Mouse (Mus musculus) CH12F3 (cell line): ENCODE measurements around the gene Cox10.

Source experiments
- in situ Hi-C: fragments of 300-500 bp; cut with MboI; formaldehyde crosslinking; loops from 2 replicates; pipeline ENCODE4 v1.14.3; 2020; ENCODE audit warnings: low sequenced_read_pairs

Gene Cox10

DNA sequence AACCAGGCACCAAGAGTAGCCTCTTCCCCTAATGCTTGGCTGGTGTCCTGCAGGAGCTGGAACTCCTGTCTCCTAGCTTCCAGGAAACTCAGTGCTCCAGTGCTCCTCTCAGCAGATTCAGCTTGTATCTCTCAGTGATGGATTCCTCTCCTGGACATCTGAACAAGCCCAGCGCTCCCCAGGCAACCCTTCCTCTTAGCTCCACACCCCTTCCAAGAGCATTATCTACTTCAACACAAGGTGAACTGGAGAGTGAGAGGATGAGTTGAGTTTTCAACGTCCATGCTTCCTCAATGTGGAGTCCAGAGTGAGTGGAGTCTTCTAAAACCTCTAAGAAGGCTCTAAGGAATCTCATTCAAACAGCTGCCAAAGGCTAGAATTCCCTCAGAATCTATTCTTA is 76.6 kb downstream of the Cox10 start:
- in situ Hi-C loops: no loop called here

DNA sequence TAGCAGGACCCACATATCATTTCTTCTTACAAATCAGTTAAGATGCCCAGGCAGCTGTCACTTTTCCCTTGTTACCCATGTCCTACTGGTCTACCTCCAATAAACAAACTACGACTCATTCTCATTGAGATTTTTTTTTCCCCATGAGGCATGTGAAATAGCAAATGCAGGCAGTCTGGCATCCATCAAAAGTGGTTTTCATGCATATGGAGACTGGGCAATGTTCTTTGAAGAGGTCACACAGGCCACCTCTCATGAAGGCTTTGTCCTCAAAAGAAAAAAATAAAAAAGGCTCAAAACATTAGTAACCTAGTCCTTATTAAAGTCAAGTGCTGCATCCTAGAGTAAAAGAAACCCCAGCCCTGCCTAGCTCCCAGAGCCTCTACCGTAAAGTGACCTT is 78.2 kb downstream of the Cox10 start:
- in situ Hi-C loops: no loop called here

DNA sequence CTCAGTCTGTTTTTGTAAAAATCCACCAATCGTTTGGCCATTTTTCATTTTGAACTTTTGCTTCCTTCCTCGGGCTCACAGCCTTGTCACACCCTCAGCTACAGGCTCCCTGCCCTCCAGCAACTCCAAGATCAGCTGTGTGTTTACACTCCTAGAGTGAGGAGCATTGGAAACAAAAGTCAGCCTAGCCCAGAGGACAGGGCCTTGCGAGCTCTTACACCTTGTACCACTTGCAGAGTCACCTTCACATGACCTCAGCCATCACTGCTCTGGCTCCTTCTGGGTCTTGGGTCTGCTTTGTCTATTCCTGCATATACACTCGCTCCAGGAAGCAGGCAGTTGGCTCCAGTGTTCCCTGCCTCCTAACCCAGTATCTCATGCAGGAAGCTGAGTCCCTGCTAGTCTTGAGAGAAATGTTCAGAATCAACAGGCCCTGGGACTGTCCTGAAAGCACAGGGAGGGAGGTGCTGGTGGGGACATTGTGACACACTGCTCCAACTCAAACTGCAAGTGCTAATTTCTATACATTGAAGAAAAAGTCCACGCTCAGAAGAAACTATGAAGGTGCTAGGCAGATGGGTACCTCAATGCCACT is 79.0 kb downstream of the Cox10 start:
- in situ Hi-C loops: no loop called here

DNA sequence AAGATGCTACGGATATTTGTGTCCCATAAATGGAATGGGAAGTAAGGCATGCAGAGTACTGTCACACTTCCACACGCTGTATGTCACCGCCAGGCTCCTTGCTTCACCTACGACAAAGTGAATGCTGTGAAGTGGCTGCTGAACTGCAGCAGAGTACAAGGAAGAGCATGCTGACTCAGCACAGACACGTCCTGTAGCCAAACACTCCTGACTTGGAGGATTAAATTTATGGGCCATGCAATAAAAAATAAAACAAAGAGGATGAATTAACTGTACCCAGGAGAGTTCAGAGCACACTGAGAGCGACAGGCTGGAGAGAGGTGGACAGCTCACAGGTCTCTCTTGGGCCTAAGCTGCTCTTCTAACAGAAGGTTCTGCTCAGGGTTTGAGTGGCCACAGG is 79.8 kb downstream of the Cox10 start:
- in situ Hi-C loops: no loop called here

DNA sequence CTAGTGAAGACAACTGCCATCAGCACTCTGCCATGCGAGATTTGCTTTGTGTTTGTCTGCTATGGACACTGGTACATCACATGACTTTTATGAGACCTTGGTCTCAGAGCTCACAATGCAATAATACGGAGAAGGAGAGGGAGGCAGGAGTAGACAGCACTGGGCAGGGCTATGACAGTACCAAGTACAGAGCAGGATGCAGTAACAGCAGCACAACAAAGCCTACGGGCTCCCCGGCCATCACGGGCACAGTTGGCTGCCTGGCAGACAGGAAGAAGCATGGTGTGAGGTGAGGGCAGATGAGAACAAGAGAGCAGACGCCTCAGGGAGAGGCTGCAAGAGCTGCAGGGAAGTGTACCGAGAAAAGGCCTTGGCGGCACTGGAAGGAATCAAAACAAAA is 87.3 kb downstream of the Cox10 start:
- in situ Hi-C loops: no loop called here

DNA sequence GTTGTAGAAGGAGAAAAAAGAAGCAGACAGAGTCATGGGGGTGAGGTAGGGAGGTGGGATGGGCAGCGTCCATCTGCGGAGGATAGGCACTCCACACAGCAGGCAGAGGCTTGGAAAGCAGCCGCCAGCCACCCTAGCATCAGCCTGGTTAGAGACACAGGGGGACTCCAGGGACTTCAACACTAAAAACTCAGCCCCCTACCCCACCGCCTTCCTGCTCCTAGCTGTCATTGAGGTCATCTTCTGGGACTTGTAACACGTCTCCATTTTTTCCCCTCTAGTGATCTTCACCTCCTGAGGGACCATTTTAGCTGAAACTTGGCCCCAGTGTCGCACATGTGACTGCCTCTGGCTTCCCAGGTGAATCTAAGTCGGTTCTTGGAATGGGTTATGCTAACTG is 88.5 kb downstream of the Cox10 start:
- in situ Hi-C loops: no loop called here

DNA sequence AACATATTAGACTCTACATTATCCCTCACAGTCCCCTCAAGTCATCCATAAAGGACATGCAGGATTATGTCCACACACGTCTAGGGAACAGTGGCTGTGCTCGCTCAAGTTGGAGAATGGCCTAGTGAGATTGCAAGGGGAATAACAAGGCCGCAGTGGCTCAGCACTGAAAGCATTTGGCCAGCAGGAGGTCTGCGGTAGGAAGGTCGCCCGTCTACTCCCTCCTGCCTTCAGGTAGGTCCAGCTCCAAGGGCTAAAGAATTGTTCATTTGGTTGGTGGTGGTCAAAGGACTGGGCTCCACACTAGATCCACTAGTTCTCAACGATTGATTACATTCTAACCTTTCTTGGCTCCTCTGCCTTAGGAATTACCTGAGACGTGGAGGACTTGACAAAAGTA is 89.0 kb downstream of the Cox10 start:
- in situ Hi-C loops: no loop called here

DNA sequence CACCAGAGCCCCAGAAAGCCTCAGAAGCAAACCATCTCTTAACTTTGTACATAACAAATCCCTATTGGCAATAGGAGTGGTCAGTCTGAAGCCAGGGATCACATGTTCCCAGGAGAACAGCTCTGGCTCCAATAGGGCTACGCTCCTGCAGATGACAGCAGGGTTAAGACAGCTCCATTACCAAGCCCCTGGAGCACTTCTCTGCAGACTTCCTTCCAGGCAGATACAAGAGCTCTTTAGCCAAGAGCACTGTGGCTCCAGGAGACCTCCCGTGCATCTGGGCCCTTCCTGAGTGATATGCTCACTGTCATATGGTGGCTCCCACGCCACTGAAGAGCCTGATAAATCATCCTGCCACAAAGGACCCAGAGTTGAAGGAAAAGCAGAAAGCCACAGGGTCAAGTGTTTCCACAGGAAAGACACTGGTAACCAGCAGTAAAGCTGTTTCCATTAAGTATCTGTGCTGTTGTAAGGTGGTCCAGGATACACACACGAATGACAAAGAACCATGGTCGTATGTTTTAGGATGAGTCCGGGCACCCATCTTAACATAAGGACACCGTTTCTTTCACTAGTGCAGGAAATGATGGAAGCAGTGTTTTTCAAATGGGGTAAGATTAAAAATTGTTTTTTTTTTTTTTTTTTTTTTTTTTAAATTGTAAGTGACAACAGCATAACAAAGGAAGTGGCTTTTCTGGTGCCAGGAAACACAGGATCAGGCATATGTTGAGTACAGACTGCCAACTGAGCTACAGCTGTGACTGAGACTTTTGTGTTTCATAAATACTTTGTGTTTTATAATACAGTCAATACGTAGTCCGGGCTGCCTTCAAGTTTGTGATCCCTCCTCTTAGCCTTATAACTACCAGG is 90.0 kb downstream of the Cox10 start:
- in situ Hi-C loops: no loop called here

DNA sequence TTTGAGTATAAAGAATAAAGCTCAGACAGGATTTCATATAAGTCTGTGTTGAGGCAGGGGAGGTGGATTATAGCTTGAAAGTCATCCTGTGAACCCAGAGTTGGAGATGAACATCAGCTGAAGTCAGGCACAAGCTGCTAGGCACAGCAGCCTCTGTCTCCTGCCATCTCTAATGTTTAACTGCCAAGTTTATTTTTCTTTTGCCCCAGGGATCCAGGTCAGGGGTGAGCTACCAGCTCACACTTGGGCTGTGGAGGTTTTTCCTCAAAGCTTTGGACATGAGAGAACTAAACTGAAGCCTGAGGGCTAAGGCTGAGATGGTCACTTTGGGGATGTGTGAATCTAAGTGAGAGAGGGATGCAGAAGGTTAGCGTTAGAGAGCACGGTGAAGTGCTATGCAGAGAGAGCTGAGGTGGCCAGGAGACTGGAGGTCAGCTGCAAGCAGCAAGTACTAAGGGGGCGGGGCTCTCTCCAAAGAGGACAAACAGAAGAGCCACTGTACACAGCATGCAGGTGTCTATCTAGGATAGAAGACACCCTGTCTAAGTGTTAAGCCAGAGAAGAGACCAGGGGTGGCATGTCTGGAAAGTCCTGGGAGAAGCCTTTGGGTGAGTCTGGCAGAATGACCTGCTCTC is 91.1 kb downstream of the Cox10 start:
- in situ Hi-C loops: no loop called here

DNA sequence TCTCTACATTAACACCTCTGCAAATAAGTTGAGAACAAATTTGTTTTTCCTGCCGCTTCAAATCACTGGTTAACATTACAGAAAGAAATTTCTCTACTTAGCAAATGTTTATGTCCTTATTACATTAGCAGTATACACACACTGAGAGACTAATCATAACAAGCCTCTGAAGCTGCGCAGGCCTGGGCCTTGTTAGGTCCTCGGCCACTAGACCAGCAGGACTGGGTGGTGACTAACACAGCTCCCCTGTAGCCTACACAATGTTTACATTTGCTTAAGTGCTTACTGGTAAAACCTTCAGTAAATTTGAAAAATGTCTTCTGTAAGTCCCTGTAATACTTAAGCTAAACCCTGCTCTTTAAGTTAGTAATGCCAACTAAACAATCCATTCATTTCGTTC is 92.6 kb downstream of the Cox10 start:
- in situ Hi-C loops: no loop called here

DNA sequence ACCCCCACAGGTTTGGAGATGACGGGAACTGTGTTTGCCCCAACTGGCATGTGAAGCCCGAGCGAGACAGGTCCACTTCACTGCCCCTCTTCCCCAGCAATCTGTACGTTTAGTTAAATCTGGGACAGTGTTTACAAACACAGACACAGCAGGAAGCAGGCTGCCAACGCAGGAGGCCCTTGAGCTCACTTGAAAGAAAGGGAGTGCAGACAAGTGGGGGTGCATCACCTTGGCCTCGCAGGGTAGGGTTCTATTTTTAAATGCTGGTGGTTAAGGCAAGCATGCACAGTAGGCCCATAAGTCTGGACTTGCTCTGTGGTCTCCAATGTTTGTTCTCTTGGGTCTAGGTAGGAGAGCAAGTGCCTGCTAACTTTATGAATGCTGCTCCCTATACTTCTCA is 93.8 kb downstream of the Cox10 start:
- in situ Hi-C loops: no loop called here

DNA sequence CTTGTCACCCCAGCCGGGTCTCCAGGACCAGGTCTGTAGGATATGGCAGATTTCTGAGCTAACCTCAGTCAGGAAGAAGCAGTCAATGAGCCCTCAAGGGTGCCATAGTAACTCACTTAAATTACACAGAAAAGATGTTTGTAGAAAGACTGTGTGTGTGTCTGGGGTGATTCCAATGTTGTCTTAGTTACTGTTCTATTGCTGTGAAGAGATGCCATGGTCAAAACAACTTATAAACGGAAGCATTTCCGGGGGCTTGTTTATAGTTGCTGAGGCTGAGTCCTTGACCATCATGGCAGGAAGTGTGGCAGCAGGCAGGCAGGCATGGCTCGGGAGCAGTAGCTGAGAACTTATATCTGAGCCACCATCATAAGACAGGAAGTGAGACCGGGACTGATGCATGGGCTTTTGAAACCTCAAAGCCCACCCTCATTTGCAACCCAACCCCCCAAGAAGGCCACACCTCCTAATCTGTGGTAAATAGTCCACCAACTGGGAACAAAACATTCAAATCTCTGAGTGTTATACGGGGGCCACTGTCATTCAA is 94.6 kb downstream of the Cox10 start:
- in situ Hi-C loops: no loop called here

DNA sequence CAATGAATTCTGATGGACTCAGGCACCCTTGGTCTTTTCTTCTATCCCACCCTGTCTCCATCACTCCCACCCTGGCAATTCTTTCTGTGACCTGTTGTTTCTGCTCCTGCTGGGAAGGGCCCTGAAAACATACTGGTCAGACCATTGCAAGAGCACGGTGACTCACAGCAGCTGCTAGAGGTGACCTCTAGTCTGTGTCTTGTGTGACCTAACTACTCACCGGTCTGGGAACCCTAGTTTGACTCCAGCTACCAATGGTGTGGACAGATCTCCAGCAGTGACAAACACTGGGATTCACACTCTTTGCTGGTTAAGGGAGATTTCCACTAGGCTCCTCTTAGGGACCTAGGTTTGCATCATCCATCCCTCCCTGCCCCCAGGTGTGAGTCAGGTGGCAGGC is 101.5 kb downstream of the Cox10 start:
- in situ Hi-C loops: no loop called here

DNA sequence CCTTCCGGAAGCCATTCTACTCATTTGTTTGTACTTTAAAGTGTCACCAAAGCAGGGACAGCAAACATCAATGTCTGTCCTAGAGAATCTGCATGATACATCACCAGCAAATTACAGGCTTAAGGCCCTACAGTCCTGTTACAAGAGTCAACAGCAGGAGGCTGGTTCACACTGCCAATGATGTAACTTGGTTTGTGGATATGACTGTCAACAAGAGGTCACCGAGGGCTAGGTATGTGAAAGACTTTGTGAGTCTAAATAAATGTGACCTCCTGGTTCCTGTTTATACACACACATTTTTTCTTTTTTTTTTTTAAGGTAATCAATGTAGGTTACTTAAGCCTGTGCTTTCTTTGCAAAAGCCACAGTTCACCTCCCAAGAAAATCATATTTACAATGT is 102.5 kb downstream of the Cox10 start:
- in situ Hi-C loops: no loop called here

DNA sequence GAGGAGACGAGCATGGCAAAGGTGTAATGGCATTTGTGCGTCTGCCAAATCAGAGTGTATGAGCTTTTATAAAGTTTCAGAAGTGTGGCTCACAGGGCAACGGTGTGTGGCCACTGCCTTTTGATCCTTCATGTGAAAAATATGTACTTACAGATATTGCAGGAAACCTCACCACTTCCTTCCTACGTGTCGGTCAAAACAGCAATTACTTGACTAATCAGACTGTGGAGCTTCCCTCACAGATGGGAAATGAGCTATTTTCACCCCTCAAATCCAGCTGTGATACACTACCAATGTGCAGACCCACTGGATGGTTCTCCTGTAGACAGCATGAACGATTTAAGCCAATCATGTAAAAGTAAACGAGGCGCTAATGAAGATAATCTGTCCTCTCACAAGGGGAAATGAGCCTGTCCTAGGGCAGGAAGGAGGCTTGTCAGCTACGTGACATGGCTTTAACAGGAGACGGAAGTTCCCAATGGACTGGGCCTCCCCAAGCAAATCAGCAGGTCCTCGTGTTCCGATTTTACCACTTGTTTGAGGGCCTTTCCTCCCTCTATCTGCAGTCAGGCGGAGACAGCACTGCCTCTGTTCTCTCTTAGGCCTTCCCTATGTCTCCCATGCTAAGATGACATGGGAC is 103.9 kb downstream of the Cox10 start:
- in situ Hi-C loops: no loop called here

DNA sequence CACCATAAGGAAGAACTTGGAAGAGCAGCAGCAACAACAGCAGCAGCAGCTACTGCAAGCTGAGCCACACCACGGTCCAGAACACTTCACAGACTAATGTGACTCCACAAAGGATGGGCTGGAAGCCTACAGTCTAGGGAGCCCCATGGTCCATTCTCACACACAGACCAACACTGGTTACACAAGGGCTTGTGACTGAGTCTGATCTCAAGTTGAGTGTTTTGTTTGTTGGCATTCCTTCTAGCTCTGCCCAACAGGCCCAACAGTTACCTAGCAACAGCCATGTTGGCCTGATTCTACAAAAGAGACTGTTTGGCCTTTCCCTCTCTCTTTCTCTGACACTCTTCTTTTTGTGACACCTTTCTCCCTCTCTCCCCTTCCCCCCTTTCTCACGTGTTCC is 105.3 kb downstream of the Cox10 start:
- in situ Hi-C loops: no loop called here

DNA sequence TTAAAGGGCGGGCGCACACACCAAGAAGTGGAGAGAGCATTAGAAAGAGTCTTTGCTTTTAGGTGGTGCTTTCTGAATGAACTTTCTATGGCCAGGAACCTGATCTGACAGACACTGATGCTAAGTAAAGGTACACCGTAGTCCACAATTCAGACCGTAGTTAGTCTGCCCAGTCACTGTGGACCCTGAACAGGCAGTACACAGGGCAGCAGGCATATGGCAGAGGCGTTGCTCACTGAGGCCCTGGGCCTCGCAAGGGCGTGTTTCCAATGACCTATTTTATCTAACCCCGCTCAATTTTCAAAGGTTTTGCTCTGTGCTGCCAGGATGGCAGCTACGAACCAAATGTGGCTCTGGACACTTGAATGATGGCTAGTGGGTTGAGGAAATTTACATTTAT is 107.8 kb downstream of the Cox10 start:
- in situ Hi-C loops: no loop called here

DNA sequence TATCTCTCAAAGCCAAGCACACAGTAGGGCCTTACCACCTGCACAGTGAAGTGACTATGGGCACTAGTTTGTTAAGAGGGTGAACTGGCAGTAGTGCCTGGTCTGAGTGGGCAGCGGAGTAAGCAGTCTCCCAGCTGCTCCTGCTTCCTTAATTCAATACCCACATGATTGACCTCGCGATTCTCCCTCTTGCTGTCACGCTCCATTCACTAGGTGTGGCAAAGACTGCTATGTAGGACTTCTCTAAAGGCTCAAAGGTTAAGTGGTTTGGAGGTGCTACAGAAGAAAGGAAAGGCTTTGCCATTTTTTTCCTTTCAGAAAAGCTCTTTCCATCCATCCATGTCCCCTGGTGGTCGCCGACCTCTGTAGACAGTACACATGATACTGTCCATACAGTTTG is 108.5 kb downstream of the Cox10 start:
- in situ Hi-C loops: no loop called here

DNA sequence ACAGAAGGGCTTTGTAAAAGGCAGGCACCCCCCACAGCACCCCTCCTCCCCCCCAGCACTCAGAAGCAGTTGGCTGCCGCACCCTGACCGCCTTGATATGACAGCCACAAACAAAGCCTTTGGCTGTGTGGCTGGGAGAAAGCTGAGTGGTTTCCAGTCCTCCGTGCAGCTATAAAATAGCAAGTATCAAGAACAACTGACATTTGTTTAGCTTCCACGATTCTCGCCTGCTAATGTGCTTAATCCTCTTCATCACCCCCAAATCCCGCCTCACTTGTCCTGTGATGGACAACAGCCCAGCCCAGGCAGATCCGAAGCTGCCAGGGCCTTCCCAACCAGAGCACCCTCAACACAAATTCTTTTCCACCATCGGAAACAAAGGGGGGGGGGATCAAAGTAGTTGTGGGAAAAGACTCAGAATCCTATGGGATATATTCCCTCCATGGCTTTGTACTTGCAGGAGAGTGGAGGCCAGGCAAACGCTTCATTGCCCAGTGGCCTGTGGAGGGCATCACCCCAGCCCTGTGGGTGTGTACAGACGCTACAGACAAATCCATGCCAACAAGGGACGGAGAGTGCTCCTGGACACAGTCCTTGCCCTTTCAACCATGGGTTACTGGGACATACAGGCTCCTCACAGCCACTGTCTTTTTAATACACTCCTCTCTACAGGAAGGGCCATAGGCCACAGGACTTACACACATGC is 109.9 kb downstream of the Cox10 start:
- in situ Hi-C loops: no loop called here

DNA sequence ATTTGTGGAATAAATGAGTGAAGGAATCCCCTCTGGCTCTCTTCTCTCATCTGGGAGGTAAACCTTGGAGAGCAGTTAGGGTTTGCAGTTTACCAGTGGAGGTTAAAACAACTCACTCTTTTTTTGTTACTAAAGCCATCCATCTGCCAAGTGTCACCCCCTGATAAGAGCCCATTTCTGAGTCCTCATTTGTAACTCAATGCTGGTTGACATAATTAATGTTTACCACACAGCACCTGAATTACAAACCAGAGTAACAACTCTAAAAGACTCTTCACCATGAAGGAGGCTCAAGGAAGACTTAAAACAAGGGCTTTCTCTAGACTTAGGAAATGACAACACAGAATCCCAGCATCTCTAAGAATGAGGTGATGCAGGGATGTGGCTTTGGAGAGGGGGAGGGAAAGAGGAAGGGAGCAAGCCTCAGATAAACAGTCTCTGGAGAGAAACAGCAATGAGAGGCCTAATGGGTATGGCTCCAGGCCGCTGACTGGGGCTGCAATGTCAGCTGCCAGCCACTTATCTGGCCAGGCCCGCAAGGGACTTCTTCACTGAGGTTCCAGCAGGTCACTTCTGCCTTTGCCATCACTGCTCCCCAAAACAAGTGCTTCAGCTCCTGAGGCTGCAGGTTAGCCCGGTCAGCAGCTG is 110.8 kb downstream of the Cox10 start:
- in situ Hi-C loops: no loop called here
